ENCODE assay signal across 10 mouse cellular contexts in the genomic region with DNA sequence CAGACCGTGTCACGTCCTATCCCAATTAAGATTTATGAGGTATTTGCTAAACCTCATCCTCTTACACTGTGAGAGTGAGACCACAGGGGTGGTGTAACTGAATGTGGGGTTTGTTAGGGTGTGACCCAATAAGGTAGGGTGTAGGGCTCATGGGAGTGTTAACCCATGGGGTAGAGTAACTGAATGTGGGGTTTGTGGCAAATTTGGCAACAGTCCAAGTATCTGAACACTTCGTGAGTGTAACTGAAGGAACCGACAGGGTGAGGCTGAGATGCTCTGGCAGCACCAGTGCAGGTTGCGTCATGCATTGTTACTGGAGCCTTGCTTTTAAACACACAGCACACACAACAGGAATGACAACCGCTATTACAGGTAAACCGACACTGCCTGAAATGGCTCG.
"Had no signal": no experiment of that assay in that cellular context is flagged by ENCODE, and none has a peak within 500 bp of the region (broad histone marks: within the 10 kb centered on the region; RNA-seq: fewer than 3 reads in every experiment).

No protein-coding gene starts in this region.

- H3K36me3 ChIP-seq: kidney, embryonic 15.5 days; neural tube, embryonic 13.5 days had no signal

- DNase-seq: kidney, adult 2 months; kidney, postnatal 25 days; liver; lung, adult 18-20 months had no signal

- H3K4me1 ChIP-seq: kidney, embryonic 15.5 days; neural tube, embryonic 13.5 days had no signal

- H3K4me2 ChIP-seq: kidney, embryonic 15.5 days; neural tube, embryonic 13.5 days had no signal

- H3K4me3 ChIP-seq: kidney, embryonic 15.5 days; left cerebral cortex, adult 2 months; neural tube, embryonic 13.5 days had no signal

- ATAC-seq: midbrain, embryonic 16.5 days had no signal

- H3K27ac ChIP-seq: kidney, embryonic 15.5 days; left cerebral cortex, adult 2 months; liver, embryonic 14.5 days; neural tube, embryonic 13.5 days; stomach, postnatal 0 days had no signal

- H3K27me3 ChIP-seq: kidney, embryonic 15.5 days; neural tube, embryonic 13.5 days had no signal

- H3K9ac ChIP-seq: kidney, embryonic 15.5 days; liver, embryonic 14.5 days; neural tube, embryonic 13.5 days had no signal

- H3K9me3 ChIP-seq: kidney, embryonic 15.5 days; neural tube, embryonic 13.5 days had no signal
